Mouse (Mus musculus) 3T3-L1 (cell line): ENCODE data around the gene Ccl8.

Experiments used
- DNase-seq: peaks from one replicate; pipeline ENCODE4 v3.0.0-alpha.2; 2015; ENCODE audit warnings: low read depth, low spot score

Ccl8 gene

DNA sequence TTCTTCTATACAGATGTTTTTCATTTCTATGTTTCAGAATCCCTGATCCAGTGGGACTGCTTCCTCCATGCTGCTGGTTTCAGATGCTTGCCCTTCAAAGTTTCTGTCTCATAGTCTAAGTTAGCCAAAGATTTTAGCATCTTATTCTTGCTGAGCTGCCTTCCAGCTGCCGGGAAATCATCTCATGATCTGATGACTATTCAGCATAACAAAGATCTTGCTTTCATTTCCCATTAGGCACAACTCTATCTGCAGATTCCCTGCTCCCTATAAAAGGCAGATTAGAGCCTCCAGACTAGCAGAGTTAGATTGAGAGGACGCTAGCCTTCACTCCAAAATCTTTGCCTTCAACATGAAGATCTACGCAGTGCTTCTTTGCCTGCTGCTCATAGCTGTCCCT, at the start of gene Ccl8:
Gene Ccl8, plus strand, starts transcription at position 301 of the 400 bp plus-strand sequence.
- DNase-seq = peak; percentile 35

DNA sequence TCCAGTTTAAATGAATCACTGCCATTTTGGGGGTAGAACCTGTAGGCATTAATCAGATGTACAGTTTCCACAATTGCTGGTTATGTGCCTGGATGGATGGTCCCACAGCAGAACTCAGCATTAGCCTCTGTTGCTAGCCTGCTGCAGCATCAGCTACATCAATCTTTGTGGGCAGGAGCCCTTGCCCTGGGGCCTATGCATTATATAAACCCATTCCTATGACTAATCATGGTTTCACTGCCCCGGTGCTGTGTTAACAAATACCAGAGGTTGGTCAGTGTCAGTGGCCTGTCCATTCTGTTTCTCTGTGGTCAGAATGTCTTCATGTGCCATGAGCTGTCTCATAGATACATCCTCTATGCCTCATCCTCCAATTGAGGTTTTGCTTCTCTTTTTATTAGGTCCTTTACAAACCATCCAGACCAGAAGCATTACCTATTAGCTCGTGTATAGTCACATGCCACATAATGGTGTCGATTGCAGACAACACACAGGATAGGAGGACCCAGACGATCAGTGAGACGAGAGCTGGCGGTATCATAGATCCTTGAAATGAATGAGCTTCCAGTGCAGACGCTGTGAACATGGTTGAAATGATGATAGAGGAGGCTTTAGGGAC, 47.9 kb upstream of the Ccl8 start:
- DNase-seq = peak; percentile 98

DNA sequence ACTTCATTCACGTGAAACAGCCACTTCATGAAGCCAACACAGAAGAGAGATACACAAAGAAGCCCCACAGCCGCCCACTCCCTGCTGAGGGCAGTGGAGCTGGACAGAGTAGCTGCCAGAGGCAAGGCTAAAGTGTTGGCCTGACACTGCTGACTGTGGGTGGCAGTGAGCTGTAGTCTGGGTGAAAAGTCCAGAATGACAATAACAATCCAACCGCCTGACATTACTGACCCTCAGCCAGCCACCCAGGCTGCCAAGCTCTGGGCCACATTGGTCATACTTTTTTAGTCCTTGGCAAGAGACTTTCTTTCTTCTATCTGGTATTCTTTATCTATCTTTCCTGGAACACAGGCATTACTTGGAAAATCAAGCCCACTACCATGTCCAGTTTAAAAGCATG, 43.9 kb upstream of the Ccl8 start:
- no peak for DNase-seq

DNA sequence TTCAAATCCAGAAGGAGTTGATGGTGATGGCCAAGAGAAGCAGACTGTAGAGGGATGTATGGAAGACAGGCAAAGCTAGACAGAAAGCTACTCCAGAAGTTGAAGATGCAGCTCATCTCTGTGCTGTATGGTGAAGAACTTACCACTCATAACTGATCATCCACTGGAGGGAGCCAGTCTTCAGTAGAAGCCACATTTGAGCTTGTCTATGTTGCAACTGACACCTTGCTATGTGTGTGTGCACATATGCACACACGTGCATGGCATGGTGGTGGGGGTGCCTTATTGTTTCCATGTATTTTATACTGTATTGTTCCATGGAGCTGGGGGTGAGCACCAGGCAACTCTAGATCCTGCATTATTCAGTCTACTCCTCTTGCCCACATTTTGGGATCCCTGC, 42.6 kb upstream of the Ccl8 start:
- peak; percentile 63 for DNase-seq

DNA sequence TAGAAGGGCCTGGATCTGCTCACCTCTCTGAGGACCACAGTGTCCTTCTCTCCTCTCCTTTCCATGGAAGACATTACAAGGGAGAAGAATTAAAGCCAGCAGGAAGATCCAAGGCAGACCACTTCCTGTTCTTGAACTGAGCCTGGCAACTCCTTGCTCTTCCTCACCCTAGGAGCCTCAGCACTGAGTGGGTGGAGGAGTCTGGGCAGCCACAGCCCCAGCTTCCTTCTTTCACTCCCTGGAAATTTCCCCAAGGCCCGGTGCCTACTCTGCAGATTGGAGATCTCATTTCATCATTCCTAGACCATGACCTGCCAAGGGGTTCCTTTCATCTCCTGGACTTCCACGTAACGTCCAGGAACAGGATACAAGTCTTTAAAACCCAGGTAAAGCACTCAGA, 42.0 kb upstream of the Ccl8 start:
- peak; percentile 50 for DNase-seq

DNA sequence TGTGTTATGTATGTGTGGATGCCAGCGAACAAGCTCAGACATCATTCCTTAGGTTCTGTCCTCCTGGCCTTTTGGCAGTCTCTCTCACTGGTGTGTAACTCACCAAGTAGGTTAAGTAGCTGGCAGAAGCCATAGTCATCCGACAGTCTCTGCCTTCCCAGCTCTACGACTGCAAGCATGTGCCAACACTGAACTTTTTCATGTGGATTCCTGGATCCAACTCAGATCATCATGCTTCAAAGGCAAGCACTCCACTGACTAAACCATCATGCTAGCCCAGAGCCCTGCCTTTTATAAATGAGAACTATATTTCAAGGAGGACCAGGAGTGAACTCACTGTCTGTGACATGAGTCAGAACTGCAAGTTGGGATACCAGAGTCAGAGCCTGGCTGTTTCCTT, 41.3 kb upstream of the Ccl8 start:
- peak; percentile 74 for DNase-seq

DNA sequence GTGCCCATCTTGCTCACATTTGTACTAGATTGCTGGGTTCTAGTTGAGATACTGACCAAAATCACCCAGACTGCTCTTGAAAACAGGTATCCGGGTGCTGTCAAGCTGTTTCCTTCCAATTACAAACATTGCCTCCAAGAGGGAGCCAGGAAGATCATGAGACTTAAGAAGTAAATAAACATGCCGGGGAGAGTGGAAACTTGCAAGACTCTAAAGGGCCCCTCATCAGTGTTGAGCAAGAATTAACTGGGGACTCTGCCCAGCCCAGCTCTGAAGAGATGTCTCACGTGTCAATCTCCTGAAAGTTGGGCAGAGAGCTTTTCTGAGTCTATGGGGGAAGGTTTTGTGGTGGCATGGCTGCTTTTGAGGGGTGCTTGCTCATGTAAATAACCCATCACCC, 38.0 kb upstream of the Ccl8 start:
- DNase-seq = no peak

DNA sequence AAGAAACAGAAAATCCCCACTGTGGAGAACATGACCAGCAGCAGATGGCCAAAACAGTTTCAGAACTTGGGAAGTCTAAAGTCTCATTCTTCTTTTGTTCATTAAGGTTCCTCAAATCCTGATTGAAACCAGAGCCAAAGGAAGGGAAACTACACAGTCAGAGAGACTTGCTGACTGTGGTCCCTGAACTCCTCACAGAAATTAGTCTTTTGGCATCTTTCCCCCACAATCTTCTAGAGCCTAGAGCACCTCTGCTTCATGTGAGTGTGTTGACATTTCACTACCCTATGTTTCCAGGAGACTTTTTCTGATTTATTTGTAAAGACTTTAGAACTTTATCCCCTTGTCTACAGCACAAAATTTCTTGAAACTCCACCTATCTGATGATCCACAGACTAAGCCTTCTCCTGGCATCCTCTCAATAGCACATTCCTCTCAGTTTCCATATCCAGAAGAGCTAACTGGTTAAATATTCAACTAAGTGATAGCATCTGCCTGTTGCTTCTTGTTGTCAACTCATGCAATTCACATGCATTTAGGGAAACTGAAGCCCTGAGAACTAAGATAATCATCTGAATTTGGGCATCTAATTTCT, 36.8 kb upstream of the Ccl8 start:
- peak; percentile 75 for DNase-seq

DNA sequence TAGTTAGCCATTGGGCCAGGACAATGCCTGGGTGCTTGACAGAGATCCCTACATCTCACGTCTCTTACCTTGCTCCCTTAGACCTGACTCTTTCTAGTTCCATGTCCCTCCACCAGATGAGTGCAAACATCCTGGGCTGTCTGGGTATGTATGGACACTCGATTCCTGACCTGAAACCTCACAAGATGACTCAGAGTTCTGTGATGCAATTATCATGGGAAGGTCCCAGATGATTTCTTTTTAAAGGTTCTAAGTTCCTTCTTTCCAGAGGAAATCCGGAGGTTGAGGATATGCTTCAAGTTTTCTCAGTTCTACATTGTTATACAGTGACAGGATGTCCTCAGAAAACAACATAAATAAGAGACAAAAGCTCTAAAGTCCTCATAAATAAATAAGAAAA, 34.1 kb upstream of the Ccl8 start:
- peak; percentile 71 for DNase-seq

DNA sequence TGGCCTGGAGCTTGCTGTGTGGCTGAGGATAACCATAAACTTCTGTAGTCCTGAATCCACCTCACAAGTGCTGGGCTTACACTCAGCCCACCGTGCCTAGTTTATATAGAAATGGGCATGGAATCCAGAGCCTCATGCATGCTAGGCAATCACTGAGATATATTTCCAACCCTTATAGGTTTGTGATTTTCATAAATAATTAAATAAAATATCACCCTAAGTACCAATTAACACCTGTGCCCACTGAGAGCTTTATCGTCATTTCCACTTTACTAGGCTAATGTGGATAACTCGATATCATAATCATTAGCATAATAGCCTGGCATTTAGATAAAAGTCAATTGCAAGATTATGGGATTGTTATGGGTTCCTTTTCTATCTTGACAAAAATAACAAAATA, 30.6 kb upstream of the Ccl8 start:
- no peak for DNase-seq

DNA sequence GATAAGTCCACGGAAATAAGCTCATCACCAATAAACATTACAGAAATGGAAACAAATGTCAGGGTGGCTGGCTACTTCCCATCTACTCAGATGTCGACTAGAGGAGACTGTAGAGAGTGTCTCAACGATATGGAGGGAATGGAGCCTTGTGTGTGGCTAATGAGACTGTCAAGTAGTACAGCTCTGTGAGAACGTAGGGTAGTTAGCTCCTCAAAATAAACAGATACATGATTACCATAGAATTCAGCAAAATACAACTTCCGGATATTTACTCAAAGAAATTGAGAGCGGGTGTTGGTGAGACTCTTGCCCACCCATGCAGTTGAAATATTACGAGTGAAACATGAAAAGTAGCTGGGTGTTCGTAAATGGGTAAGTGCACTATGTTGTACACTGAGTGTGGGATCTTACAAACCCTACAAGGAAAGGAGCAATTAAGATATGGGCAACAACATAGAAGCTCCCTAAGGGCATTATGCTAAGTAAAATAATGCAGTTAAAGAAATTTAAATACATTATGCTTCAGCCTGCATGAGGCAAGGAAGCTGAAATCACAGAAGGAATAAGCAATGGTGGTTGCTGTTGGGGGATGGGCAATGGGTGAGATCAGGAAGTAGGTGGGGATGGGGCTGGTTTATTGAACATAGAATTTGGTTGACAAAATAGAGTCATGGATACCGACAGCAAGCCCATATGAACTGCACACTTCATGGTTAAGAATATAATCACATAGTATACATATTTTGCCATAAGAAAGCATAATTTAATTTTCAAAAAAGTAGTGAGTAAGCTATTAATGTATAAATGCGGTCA, 15.3 kb upstream of the Ccl8 start:
- DNase-seq = no peak

DNA sequence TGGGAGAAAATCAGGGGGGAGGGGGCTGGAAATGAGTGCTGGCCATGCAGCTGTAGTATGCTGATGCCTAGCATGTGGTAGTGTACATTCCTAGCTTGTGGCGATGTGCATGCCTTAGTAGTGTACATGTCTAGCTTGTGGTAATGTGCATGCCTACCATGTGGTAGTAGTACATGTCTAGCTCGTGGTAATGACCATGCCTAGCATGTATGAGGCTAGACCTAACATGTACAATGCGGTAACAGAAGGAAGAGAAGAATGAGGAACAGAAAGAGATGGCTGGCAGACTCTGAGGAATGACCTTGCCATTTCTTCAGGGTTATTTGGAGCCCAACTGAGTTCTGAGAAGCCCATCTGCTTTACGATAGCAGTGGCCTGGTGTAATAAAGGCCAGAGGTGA, 13.9 kb upstream of the Ccl8 start:
- no peak for DNase-seq

DNA sequence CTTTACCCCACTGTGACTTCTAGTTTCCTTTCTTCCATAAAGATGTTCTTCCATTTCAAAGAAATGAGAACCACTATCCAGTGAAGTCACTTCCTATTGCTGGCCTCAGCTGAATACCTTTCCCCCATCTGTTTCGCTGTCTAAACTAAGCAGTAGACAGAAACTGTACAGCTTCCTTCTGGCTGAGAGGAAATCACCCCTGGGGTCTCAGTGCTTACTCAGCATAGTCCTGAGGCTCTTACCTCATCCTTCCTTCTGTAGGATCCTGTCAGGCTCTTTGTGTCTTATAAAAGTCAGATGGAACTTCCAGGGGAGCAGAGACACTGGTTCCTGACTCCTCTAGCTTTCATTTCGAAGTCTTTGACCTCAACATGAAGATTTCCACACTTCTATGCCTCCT, 13.5 kb upstream of the Ccl8 start, which contains the start of gene Ccl12:
Gene Ccl12, plus strand, starts transcription at position 317 of the 400 bp plus-strand sequence.
- peak; percentile 13 for DNase-seq

DNA sequence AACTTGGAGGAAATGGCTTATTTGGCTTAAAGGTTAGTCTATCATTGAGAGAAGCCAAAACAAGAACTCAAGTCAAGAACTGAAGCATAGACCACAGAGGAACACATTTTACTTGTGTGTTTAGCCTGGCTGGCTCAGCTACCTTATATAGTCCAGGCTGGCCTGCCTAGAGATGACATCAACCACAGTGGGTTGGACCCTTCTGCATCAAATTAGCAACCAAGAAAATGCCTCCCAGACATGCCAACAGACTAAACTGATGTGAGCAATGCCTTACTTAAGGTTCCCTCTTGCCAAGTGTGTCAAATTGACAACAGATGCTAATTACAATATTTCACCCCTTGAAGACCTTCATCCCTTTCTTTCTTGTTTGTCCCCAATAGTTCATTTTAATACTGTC, 5.4 kb upstream of the Ccl8 start:
- peak; percentile 69 for DNase-seq

DNA sequence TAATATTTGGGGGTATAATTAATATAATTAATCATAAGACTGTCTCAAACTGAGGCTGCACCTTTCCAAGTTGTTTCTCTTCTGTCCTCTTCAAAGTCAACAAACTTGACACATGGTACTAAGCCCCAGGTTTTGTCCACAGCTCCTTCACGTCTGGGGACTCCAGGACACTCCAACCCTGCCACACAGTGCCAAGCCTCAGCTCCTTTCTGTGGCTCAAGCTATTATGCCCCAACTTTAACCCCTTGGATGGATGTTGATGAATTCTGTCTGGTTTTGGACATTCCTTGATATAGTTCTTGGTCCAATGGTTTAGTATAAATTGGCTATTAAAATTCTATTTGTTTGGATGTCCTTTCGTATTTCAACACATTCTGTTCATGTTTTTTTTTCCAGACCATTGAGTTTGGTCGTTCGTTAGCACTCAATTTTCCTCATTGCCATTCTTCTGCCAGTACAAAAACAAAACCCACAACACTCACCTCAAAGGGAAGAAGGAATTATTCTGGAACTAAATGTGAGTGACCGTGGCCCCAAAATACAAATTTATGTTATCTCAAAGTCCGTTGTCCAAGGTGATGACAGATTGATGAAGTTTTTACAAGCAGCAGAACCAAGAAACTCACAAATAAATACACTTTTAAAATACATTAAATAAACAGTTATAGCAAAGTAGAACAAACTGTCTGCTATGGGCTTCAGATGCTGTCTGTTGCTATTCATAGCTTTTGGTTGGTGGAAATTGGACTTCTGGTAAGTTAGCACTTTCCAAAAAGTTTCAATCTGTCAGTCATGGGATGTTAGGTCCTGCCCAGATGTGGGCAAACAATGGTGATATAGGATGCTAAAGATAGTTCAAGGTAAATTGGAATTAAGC, 4.4 kb upstream of the Ccl8 start:
- no peak for DNase-seq

DNA sequence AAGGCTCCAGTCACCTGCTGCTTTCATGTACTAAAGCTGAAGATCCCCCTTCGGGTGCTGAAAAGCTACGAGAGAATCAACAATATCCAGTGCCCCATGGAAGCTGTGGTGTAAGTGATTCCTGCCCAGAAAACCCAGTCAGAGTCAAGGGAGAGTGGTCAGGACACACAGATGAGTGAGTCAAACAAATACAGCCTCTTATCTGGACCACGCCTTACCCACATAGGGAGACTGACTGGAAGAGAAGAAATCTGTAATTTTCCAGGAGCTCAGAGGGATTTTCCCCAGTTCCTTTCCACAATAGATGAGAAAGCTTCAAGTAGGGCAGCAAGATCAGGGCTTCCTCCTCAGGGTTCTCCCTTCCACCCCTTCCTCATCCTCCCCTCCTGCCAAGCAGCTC, 1.1 kb downstream of the Ccl8 start:
- DNase-seq = peak; percentile 90

DNA sequence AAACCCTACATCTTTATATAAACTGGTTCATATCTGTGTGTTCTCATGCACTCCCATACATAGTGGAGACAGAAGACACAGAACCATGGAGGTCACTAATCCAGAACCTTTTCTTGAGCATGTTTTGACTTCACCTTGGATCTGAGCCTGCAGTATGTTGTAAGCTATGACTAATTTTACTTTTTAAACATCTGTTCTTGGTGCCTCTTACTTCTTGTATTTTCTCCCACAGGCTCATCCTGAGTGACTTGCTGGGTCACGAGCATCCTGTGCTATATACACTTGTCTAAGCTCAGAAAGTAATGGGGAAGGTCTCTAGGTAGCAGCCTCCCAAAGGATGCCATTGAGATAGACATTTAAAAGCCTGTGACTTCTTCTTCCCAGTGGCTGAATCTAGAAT, 18.0 kb downstream of the Ccl8 start:
- peak; percentile 67 for DNase-seq

DNA sequence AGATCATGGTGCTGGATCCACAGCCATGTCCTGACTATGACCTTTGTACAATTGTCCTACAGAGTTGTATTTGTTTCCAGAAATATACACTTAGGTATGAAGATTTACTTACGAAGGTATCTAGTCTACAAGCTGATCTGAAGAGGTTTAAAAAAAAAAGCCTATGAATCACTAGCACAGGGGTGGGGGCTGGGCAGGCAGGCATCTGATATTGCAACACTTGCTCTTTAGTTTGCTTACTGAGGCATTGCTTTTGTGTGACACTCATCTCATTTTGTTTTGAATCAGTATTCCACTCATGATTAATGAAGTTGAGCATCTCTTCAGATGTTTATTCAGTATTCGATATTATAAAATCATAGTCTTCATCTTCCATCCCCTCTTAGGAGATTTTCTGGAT, 21.2 kb downstream of the Ccl8 start:
- DNase-seq = peak; percentile 75

DNA sequence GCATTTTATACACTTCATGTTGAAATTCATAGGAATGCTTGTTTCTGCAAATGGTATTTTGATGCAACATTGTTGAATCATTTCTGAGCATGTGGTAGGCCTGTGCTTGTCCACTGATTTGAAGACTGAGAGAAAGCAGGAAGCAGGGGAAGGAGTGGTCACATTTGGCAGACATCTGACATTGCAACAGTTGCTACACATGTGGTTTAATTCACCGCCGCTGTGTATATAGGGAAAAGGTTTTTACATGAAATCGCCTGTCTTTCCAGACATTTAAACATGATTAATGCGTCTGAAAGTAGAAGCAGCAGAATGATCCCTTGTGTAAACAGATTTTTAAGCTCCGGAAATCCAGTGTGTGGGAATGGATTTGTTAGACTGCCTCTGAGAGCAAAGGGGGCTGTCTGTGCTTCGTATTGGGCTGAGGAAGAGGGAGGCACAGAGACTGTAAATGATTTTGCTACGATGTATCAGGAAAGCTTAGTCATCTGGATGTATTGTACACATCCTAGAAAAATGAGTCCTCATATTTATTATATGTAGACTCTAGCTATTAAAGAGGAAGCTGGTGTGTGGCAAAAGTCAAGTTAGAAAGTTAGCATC, 24.6 kb downstream of the Ccl8 start:
- peak; percentile 99 for DNase-seq

DNA sequence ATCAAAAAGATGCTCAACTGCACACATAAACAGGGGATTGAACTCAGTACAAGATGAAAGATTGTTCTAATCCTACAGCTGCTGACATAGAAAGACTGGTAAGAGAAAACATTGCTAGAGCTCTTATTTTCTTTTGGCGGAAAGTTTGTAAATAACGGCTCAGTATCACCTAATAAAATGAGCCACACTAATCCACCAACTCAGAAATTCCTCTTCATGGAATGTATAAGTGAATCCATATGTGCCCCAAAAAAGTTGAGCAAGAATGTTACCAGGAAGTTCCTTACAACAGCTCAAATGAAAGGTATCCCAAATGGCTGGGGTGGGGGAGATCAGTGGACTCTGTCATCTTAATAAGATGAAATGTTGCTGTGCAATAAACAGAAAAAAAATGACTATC, 44.1 kb downstream of the Ccl8 start:
- peak; percentile 61 for DNase-seq

DNA sequence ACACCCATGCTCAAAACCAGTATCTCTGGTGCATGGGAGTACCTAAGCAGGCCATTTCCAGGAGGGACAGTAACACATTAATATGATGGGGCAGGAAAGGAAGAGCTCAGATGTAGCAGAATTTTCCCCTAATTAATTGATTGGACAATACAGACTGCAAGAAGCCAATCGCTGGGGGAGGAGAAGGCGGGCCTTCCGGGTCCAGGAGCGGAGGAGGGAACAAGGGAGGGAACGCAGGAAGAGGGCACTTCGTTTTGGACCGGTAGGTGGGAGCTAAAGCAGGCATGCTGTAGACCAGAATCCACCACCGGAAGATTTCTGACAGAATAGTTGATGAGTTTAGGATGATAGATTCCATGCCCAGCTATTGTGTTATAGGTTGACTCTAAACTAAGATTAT, 48.3 kb downstream of the Ccl8 start:
- no peak for DNase-seq
